Mouse (Mus musculus): ENCODE results near the gene Olfr692. TPM values are rescaled to one million over a fixed set of nuclear protein-coding genes. Genes with fewer than 3 reads are reported as not detected.
"Not testable (repeated sequence)": the region's sequence is repeated elsewhere in the genome, so short reads cannot be mapped to it uniquely, and the experiment has no call there.

Olfr692 gene
- polyA plus RNA-seq, 1 experiment from 2014 or later: not detected

- no peak overlapping the region for H3K9ac ChIP-seq (replicated peaks; ENCODE audit: low read depth, low read length)
- no peak for ATAC-seq (ENCODE audit: insufficient number of reproducible peaks, insufficient read depth, low FRiP score, low read depth)
These were observed 27.2 kb downstream of the Olfr692 start for GRCm38 (mm10) chr7:105395131-105395820.

GRCm38 (mm10) chr7:105396126-105396525 is 28.1 kb downstream of the Olfr692 start:
- H3K4me1 ChIP-seq (ENCODE audit: control insufficient read depth, insufficient read depth, low read length): peaks cover 8% of the 10 kb centered on the region; the same call in 1 of the 2 replicates
- H3K36me3 ChIP-seq (ENCODE audit: control insufficient read depth, insufficient read depth, low read length): peaks cover 2% of the 10 kb centered on the region; the same call in 1 of the 2 replicates
- no peaks in the 10 kb centered on the region for H3K9me3 ChIP-seq (ENCODE audit: control insufficient read depth, low read depth, low read length)
- no peaks in the 10 kb centered on the region for H3K27me3 ChIP-seq (ENCODE audit: control insufficient read depth, insufficient read depth, low read length)
- H3K4me2 ChIP-seq (replicated peaks; ENCODE audit: low read depth, low read length): no peak overlapping the region
- H3K4me3 ChIP-seq (ENCODE audit: low read depth, low read length): no peak overlapping the region
- no peak overlapping the region for H3K27ac ChIP-seq (ENCODE audit: low read length)
- no peak overlapping the region for H3K9ac ChIP-seq (replicated peaks; ENCODE audit: low read depth, low read length)
- ATAC-seq (ENCODE audit: insufficient number of reproducible peaks, insufficient read depth, low FRiP score, low read depth): no peak

More at GRCm38 (mm10) chr7:105395131-105395820, 27.2 kb downstream of the Olfr692 start:
- Histone ChIP-seq H3K4me1 (ENCODE audit: control insufficient read depth, insufficient read depth, low read length) (peaks cover 8% of the 10 kb centered on the region; the same call in 1 of the 2 replicates), H3K27me3 (ENCODE audit: control insufficient read depth, insufficient read depth, low read length) (no peaks in the 10 kb centered on the region), H3K27ac (ENCODE audit: low read length) (no peak overlapping the region), H3K4me2 (replicated peaks; ENCODE audit: low read depth, low read length) (no peak overlapping the region), H3K36me3 (ENCODE audit: control insufficient read depth, insufficient read depth, low read length) (peaks cover 4% of the 10 kb centered on the region; the same call in 1 of the 2 replicates), H3K9me3 (ENCODE audit: control insufficient read depth, low read depth, low read length) (no peaks in the 10 kb centered on the region), H3K4me3 (ENCODE audit: low read depth, low read length) (no peak overlapping the region)

- Histone ChIP-seq H3K9me3 (ENCODE audit: control insufficient read depth, low read depth, low read length) (no peaks in the 10 kb centered on the region), H3K36me3 (ENCODE audit: control insufficient read depth, insufficient read depth, low read length) (no peaks in the 10 kb centered on the region), H3K9ac (replicated peaks; ENCODE audit: low read depth, low read length) (peak overlapping the region; percentile 83), H3K27ac (ENCODE audit: low read length) (peak overlapping the region; percentile 61), H3K4me3 (ENCODE audit: low read depth, low read length) (peak overlapping the region; percentile 78), H3K4me2 (replicated peaks; ENCODE audit: low read depth, low read length) (peak overlapping the region; percentile 74), H3K27me3 (ENCODE audit: control insufficient read depth, insufficient read depth, low read length) (no peaks in the 10 kb centered on the region), H3K4me1 (ENCODE audit: control insufficient read depth, insufficient read depth, low read length) (peaks cover 8% of the 10 kb centered on the region; the same call in 1 of the 2 replicates)
- WGBS: under 1% methylated on average over 25 of the region's 25 CpGs
- no peak for ATAC-seq (ENCODE audit: insufficient number of reproducible peaks, insufficient read depth, low FRiP score, low read depth)
These were observed 31.3 kb downstream of the Olfr692 start for GRCm38 (mm10) chr7:105399058-105399934.

- under 1% methylated on average over 55 of the region's 55 CpGs for WGBS
- peak within 1 kb of the TSS; percentile 74 for H3K4me2 ChIP-seq (replicated peaks; ENCODE audit: low read depth, low read length)
- no peaks in the 10 kb centered on the region for H3K9me3 ChIP-seq (ENCODE audit: control insufficient read depth, low read depth, low read length)
- H3K27me3 ChIP-seq (ENCODE audit: control insufficient read depth, insufficient read depth, low read length): no peaks in the 10 kb centered on the region
- H3K27ac ChIP-seq (ENCODE audit: low read length): peak within 1 kb of the TSS; percentile 74
- peak within 1 kb of the TSS; percentile 78 for H3K4me3 ChIP-seq (ENCODE audit: low read depth, low read length)
- ATAC-seq (ENCODE audit: insufficient number of reproducible peaks, insufficient read depth, low FRiP score, low read depth): peak; percentile 99
- H3K4me1 ChIP-seq (ENCODE audit: control insufficient read depth, insufficient read depth, low read length): peaks cover 8% of the 10 kb centered on the region; the same call in 1 of the 2 replicates
- peak within 1 kb of the TSS; percentile 83 for H3K9ac ChIP-seq (replicated peaks; ENCODE audit: low read depth, low read length)
- H3K36me3 ChIP-seq (ENCODE audit: control insufficient read depth, insufficient read depth, low read length): no peaks in the 10 kb centered on the region
These were observed 32.0 kb downstream of the Olfr692 start, which contains the start of gene Fam160a2 for GRCm38 (mm10) chr7:105399935-105400624. Gene Fam160a2 (minus strand): TSS chr7:105400054.

- Histone ChIP-seq H3K9ac (replicated peaks; ENCODE audit: low read depth, low read length) (no peak within 1 kb of the TSS), H3K4me1 (ENCODE audit: control insufficient read depth, insufficient read depth, low read length) (no peaks in the 10 kb centered on the region; the same call in 1 of the 2 replicates), H3K9me3 (ENCODE audit: control insufficient read depth, low read depth, low read length) (no peaks in the 10 kb centered on the region), H3K36me3 (ENCODE audit: control insufficient read depth, insufficient read depth, low read length) (no peaks in the 10 kb centered on the region), H3K27me3 (ENCODE audit: control insufficient read depth, insufficient read depth, low read length) (no peaks in the 10 kb centered on the region), H3K4me2 (replicated peaks; ENCODE audit: low read depth, low read length) (no peak within 1 kb of the TSS), H3K27ac (ENCODE audit: low read length) (no peak within 1 kb of the TSS), H3K4me3 (ENCODE audit: low read depth, low read length) (no peak within 1 kb of the TSS)
- no peak for ATAC-seq (ENCODE audit: insufficient number of reproducible peaks, insufficient read depth, low FRiP score, low read depth)
- 62% methylated on average over 5 of the region's 5 CpGs for WGBS
These were observed 36.2 kb downstream of the Olfr692 start, which contains the start of gene Cnga4 for GRCm38 (mm10) chr7:105404268-105404667. Gene Cnga4 (plus strand): TSS chr7:105404568.

- Histone ChIP-seq H3K27me3 (ENCODE audit: control insufficient read depth, insufficient read depth, low read length) (no peaks in the 10 kb centered on the region), H3K27ac (ENCODE audit: low read length) (no peak overlapping the region), H3K9ac (replicated peaks; ENCODE audit: low read depth, low read length) (no peak overlapping the region), H3K36me3 (ENCODE audit: control insufficient read depth, insufficient read depth, low read length) (no peaks in the 10 kb centered on the region), H3K9me3 (ENCODE audit: control insufficient read depth, low read depth, low read length) (no peaks in the 10 kb centered on the region), H3K4me1 (ENCODE audit: control insufficient read depth, insufficient read depth, low read length) (no peaks in the 10 kb centered on the region), H3K4me2 (replicated peaks; ENCODE audit: low read depth, low read length) (no peak overlapping the region), H3K4me3 (ENCODE audit: low read depth, low read length) (no peak overlapping the region)
- WGBS: 73% methylated on average over 1 of the region's 1 CpGs
- no peak for ATAC-seq (ENCODE audit: insufficient number of reproducible peaks, insufficient read depth, low FRiP score, low read depth)
These were observed 38.3 kb downstream of the Olfr692 start for GRCm38 (mm10) chr7:105406322-105406721.

GRCm38 (mm10) chr7:105411874-105412632 is 44.0 kb downstream of the Olfr692 start:
- not testable (repeated sequence) for H3K27ac ChIP-seq (ENCODE audit: low read length); H3K9me3 ChIP-seq (ENCODE audit: control insufficient read depth, low read depth, low read length); H3K36me3 ChIP-seq (ENCODE audit: control insufficient read depth, insufficient read depth, low read length); H3K4me3 ChIP-seq (ENCODE audit: low read depth, low read length); H3K27me3 ChIP-seq (ENCODE audit: control insufficient read depth, insufficient read depth, low read length); H3K4me2 ChIP-seq (replicated peaks; ENCODE audit: low read depth, low read length); H3K9ac ChIP-seq (replicated peaks; ENCODE audit: low read depth, low read length); H3K4me1 ChIP-seq (ENCODE audit: control insufficient read depth, insufficient read depth, low read length)
- 0 out of 2 replicates have a peak, but pooled peaks have one; percentile 56 for ATAC-seq (ENCODE audit: insufficient number of reproducible peaks, insufficient read depth, low FRiP score, low read depth)
- 51% methylated on average over 8 of the region's 8 CpGs for WGBS
